Mouse (Mus musculus): ENCODE results near the gene Abcb4. TPM values are rescaled to one million over a fixed set of nuclear protein-coding genes. Genes with fewer than 3 reads are reported as not detected.
"Not testable (repeated sequence)": the region's sequence is repeated elsewhere in the genome, so short reads cannot be mapped to it uniquely, and the experiment has no call there.

Abcb4 gene
- 0.18 and 0.31 TPM in 2 replicates for polyA plus RNA-seq (2012; rRNA removed)

DNA sequence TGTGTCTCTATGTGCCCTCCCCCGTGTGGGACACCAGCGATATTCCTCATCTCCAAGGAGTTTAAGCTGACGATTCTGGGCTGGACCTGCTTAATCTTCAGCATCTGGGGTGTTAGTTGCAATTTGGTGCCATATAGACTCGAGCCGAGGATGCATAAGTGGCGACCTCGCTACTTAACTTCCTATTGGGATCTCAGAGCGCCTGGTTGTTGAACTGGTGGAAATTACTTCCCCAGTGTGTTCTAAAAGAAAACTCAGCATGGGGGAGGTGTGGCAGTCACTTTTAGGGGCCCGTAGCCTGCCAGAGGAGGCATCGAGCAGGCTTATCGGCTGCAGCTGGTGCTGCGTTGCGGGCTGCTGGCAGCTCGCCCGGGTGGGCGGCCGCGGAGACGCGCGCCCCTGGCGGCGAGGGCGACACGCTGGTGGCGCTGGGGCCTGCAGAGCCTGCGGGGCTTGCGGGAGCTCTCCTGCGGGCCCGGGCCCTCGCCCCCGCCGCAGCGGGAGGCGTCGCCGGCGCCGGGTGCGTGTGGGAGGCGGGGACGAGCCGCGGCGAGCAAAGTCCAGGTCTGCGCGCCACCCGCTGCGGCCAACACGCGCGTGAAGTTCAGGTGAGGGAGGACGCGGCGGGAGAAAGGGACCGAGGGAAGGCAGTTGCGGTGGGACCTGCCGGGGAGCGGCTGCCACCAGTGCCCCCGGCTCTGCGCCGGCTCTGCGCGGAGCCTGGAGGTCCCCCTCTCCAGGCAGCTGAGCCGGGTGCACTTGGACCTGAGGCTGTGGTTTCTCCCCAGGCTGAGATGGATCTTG is at the start of gene Abcb4:
TSS of gene Abcb4 (plus strand) at position 418 of the 804 bp plus-strand sequence.
- peak; percentile 30 for DNase-seq (ENCODE audit: low spot score)

DNA sequence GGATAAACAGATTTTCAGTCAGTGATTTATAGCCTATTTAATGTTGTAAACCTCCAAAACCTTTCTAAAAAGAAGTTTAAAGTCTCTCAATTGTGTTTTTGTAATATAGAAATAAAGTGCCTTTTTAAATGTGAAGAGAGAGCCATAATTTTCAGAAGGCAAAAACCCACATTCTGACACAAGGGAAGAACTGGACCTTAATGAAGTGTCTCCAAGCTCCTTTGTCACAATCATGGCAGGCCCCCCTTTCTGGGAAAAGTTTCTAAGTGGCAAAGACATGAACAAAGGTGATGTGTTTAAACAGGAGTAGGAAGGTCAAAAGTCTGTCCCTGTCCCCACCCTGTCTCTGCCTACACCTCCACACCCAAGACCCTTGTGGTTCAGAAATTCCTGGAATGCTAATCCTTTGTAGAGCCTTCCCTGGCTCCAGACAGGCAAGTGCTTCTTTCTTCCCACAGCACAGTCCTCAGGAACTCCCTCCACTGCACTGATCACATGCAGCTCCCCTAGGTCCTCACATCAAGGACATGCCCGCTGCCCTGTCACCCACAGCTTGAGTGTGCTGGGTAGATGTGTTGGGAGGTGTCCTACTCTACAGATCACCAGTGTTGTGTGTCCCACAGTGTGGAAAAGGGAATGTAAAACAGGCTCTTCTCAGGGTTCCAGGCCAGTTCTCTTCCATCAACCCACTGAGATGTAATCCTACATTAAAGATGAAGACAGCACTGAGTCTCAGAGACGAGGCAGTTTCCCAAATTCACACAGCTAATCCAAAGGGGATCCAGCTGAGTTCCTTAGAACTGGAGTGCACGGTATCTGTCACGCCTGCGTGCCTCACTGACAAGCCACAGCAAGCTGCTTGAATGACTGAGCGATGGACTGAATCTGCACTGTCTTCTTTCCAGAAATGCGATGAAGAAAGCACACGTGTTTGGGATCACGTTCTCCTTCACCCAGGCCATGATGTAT is 44.6 kb upstream of the Abcb4 start:
- not testable (repeated sequence) for DNase-seq (ENCODE audit: low spot score)

DNA sequence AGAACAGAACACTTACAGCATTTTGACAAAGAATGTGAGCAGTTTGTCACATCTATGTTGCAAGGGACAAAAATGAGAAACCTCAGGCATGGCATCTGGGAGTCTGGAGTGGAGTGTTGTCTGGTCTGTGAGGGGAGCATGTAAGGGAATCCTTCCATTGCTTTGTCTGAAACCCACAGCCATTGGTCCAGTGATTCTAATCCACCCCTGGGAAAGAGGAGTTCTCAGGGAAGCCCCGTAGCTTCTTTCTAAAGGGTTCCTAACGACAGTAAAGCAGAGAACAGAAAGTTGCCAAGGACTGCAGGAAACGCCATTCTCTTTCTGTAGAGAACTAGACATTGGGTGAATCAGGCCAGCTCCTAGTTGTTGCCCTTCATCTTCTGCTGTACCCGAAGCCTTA is 42.7 kb upstream of the Abcb4 start:
- no peak for DNase-seq (ENCODE audit: low spot score)

DNA sequence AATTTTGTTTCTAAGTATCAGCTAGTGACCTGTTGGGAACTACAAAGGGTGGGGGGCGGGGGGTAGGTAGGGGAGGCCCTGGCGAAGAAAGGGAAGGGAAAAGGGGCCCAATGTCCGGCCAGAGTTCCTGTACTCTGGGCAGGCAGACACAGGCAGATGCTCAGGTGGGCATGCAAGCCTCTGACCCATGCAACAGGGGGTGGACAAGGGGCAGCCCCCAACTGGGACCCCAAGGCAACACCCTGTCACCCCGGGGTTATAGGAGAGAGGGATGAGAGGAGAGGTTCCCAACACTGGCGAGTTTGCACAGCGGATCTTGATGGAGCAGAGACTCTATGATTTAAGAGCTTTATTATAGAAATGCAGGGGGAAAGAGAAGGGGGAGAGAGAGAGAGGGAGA is 36.3 kb upstream of the Abcb4 start:
- no peak for DNase-seq (ENCODE audit: low spot score)

DNA sequence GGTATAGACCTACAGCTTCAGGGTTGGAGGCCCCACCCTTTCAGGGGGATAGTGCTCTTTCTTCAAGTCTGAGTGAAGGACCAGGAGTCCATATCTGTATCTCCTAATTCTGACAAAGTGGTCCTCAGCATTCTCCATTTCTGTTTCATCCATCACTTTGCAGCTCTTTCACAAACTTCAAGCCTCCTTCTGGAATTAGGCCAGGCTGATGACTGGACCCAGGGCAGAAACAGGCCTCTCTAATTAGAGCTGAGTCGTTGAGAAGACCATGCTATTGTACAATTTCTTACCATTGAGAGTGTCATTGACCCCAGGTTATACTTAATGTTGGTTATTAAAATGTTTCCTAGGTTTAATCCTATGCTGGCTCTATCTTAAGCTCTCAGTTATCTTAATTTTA is 31.7 kb upstream of the Abcb4 start:
- no peak for DNase-seq (ENCODE audit: low spot score)

DNA sequence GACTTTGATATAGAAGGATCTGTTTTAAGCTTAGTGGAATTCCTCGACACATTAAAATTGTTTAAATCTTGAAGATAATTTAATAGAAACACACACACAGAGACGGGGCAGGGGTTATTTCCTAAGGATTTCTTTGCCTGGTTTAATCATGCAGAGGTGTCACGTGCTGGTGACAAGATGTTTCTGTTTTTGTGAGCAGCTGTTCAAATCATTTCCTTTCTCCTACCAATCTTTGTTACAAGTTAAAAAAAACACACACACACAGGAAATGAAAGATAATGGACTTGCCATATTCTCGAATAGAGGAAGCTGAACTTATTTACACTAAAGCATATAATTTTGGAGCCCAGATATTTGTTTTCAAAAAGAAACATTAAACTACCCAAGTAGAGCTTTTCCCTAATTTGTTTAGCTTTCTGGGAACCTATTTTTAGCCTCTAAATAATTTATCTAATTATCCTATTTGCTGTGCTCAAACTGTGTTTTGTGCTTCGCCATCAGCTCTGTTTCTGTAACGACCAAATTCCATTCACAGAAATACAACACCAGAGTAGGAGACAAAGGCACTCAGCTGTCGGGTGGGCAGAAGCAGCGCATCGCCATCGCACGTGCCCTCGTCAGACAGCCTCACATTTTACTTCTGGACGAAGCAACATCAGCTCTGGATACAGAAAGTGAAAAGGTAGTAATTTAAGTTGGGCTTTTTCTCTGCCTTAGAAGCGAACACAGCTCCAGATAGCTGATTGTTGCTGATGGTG is 29.8 kb upstream of the Abcb4 start:
- no peak for DNase-seq (ENCODE audit: low spot score)

DNA sequence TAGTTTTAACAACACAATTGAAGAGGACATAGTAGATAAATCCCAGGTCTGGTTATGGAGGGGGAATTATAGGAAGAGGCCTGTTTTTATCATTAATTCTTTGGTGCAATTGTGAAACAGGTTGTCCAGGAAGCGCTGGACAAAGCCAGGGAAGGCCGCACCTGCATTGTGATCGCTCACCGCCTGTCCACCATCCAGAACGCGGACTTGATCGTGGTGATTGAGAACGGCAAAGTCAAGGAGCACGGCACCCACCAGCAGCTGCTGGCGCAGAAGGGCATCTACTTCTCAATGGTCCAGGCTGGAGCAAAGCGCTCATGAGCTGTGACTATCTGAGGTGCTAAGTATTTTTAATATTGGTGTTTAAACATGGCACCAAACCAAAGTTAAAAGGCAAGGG is 27.9 kb upstream of the Abcb4 start:
- not testable (repeated sequence) for DNase-seq (ENCODE audit: low spot score)

DNA sequence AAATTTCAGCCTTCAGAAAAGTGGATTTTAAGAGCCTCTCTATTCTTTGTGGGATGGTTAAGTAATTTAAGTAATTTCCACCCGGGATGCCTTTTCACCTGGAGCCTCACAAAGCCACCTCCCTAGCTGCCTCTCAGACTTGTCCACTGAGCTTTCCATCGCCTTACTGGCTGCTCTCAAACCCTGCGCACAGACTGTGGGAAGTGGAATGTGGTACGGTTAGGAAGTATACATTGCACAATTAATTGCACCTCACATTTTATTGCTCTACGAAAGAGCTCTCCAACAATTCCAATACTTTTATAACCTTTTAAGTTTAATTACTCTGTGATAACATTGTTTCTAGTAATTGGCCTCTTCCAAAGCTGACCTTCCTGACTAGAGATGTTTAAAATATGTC is 27.2 kb upstream of the Abcb4 start:
- DNase-seq (ENCODE audit: low spot score) = no peak

DNA sequence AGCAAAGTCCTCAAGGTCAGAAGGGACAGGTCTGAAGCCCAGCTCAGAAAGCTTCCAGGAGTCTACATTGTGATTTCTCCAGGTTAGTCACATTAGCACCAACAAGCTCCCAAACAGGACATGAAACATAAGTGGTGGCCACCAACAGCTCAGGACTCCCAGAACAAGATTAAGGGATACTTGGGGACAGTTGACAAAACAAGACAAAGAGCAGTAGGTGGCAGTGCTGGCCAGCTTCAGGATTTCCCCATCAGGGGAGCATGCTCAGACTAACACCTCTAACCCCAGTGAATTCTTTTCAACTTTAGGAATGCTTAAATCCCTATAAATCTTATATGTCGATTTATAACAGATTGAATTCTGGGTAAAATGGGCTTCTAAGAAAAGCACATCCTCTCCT is 25.5 kb upstream of the Abcb4 start:
- DNase-seq (ENCODE audit: low spot score) = no peak

DNA sequence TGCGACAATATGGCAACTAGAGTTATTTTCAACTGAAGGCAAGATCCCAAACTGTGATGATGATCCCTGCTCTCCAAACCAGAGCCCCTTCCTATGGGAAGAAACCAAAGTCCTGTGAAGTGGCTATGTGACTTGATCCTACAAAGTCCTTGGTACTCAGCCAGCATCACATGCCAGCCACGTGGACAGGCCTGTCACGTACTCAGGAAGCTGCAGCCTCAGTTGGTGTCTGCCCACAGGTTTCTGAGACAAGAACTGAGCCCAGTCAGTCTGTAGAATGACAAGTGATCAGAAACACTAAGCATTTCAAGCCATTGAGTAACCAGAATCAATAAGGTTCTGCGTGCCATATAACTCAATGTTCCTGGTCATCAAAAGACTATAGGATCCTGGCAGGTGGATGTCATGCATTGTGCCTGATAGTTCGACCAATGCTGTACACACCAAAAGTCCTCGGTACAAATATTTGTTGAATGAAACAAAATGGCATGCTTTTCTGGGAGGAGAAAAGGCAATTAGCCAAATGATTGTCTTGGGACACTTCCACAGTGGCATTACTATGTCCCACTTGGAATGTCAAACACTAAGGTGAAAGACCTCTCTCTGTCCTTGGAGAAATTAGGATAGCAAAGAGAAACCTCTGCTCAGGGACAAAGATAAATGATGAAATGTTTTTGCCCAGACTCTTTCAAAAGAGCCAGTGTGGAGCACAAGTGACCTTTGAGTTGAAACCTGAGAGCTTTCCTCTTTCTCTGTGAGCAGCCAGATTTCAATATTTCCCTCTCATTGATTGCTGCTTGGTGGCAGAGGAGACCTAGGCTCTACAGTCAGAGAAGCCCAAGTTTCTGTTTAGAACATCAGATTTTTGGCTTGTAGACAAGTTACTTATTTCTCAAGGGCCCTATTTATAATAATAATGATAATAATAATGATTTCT is 20.3 kb upstream of the Abcb4 start:
- no peak for DNase-seq (ENCODE audit: low spot score)

DNA sequence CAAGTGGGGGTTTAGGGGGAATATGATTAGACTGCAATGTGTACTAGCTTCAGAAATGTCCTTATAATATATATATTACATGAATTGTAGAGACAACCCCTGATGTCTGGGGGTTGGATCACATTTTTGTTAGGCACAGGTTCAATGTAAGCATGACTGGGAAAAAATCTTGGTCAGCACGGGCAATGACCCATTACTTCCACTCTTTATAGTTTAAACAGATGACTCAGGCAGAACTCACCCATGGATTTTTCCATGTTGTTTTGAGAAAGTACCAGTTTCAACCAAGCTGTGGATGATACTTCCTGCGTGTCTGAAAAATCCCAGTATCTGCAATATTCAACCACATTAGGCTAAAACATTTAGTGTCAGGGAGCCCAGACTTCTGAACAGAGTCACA is 16.4 kb upstream of the Abcb4 start:
- no peak for DNase-seq (ENCODE audit: low spot score)

DNA sequence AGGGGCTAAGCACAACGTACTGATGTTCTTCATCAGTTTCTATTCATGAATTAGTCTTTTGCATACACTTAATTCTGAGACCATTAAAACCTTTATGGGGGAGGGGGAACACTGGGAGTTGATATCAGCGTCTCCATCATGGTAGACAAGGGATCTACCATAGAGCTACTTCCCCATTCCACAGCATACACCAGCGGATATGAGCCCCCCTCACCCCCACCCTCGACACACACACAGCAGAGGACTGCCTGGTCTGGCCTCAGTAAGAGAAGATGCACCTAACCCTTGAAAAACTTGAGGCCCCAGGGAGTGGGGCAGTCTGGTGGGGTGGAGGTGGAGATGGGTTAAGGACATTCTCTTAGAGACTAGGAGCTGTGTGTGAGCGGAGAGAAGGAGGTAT is 15.7 kb upstream of the Abcb4 start:
- no peak for DNase-seq (ENCODE audit: low spot score)

DNA sequence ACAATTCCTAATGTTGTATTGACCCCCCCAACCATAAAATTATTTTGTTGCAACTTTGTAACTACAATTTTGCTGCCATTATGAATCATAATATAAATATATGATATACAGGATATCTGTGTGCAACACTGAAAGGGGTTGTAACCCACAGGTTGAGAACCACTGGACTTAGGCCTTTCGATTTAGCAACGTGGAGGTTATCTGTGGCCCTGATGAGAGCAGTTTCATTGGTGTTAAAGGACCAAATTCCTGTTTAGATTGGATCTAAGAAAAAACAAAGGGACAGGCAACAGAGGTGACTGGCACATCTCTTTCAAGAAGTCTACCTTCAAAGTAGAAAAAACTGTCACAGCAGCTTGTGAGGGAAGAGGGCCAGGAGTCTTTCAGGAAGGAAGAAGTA is 7.7 kb upstream of the Abcb4 start:
- no peak for DNase-seq (ENCODE audit: low spot score)

DNA sequence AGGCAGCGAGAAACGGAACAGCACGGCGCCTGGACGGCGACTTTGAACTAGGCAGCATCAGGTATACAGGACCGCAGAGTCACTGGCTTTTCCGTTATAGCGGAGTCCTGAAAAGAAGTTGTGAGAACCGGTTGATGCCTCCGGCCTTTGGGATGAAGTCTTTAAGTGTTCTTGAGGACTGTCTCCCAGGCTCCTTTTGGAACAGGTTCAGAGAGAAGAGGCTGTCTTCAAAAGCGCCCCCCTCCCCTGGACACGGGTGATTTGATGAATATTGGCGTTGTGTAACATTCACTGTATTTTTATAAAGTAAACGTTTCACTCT is 548 bp downstream of the Abcb4 start:
- no peak for DNase-seq (ENCODE audit: low spot score)

DNA sequence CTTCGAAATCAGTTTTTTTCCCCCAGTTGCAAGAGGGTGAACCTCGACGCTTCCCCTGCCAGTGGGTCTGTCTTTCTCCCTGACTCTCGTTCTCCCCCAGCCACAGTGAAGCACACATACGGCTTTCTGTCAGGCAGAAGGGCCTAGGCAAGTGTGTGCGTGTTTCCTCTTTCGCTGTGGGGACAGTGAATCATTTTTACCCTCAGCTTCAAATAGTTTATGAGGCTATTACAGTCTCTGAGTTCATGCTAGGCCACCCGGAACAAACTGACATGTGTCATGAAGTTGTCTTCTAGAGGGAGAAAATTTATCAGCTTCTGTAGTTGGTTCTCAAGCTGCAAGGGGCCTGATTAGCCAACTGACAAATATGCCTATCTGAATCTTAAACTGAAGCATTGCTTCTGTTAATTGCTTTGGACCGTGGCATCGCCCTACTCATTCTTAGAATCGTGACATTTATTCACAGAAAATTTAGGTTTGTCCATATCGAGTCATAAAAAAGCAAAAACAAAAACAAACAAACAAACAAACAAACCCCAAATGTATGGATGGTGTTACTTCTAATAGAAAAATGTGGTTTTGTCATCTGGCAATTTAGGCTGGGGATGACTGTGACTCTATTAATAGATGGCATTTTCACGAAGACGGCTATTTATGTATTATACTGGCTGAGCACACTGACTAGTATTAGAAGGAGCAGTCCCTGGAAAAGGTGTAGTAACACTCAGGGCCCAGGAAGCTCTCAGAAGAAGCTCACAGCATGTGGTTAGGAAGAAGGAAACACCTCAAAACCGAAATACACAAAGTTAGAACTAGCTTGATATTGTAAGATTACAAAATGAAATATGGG is 1.3 kb downstream of the Abcb4 start:
- no peak for DNase-seq (ENCODE audit: low spot score)

DNA sequence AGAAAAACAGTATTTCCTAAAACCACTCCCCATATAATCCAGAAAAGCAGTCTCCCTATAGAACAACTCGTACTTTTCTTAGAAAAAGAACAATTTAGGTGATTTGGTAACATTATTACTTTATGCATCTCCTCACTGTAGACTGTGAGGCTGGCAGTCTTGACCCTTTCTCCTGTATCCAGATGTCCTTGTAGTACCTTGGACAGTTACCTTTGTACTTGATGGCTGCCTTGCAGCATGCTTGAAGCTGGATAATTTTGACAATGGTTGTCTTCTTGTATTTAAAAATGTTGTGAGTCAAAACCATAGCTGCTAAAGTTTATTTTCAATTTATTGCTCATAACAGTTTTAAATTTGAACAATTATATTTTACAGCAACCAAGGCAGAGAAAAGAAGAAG is 2.7 kb downstream of the Abcb4 start:
- DNase-seq (ENCODE audit: low spot score) = no peak

DNA sequence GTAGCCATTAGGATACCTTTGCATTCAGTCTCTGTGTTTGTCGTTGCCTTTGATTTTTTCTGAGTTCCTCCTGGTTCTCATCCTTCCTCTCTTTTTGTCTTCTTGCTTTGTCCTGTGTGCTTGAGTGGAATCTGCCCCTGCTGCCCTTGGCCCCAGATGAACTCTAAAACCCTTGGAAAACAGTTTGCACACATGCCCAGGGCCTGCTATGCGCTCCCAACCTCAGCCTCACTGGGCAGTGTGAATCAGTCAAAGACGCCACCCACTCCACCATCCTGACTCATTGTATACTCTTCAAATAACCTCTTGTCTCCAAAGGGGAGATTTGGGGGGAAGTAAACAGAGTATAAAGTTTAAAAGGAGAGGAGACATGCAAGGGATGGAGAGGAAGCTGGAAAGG is 4.7 kb downstream of the Abcb4 start:
- DNase-seq (ENCODE audit: low spot score) = no peak

DNA sequence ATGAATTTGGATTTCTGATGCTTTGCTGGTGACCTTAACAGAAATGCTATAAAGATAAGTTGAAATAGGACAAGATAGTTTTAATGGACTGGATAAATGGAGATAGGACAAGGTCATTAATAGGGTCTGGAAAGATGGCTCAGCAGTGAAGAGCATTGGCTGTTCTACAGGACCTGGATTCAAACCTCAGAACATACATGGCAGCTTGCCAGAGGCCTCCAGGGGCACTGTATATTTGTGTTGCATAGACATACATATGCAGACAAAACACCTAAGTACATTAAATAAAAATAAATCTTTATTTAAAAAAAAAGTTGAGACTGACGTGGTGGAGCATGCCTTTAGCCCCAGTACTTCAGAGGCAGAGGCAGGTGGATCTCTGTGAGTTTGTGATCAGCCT is 7.5 kb downstream of the Abcb4 start:
- DNase-seq (ENCODE audit: low spot score) = no peak

DNA sequence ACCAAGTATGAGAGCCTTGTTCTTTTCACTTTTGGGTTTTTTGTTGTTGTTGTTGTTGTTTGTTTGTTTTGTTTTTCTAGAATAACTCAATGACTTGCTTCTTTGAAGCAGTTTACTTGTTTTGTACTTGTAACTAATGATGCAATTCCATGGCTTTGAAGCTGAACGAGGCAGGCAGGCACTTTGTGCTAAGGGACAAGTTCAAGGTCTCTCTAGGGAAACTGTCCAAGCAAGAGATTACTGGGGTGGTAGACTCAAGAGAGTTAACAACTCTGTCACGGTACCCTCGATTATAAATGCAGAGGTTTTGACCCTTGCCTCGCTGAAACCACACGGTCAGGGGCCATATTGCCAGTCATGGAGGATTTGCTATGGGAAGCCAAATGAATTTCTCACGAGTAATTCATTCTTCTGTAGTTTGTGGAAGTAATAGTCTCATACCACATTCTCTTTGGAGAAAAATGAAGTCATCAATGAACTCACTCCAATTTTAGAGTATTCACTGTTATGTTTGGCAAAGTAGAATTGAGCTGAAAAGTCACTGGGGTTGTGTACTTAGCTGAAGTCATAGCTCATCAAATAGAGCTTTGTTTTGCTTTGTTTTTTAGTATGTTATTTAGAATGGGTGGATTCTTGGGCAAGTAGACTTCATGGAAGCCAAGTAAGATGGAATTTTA is 8.8 kb downstream of the Abcb4 start:
- DNase-seq (ENCODE audit: low spot score) = no peak

DNA sequence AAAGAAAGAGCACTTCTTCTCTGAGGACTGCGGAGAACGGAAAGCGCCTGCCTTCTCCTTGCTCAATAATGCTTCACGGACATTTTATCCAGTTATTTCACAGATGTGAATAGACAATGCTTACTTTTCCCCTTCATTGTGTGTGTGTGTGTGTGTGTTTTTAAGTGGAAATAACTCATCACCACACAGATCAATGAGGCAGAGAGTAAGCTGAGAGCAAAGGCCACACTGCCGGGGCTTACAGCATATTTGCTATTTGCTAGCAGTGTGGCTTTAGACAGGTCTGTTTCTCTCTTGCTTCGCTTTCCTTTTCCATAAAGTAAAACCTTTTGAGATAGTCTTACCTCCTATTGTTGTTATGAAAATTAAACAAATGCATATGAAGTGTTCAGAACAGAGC is 11.0 kb downstream of the Abcb4 start:
- DNase-seq (ENCODE audit: low spot score) = no peak

Measured in urinary bladder, adult 2 months (tissue).